Mouse (Mus musculus) kidney, adult 8-10 months (tissue): ENCODE results near the gene Ftcd.

Source experiments
- DNase-seq, 2 experiments: peaks; one replicate each; pipeline ENCODE4 v3.0.0; 2022

Ftcd gene

GRCm38 (mm10) chr10:76622411-76622810, 47.0 kb downstream of the Ftcd start:
- DNase-seq, result no peak

- DNase-seq, result peak; percentile 62 to 68
These were observed 47.7 kb downstream of the Ftcd start, which contains the start of gene Col6a2 for GRCm38 (mm10) chr10:76622928-76623680. Col6a2 (minus strand) TSS chr10:76623630.

GRCm38 (mm10) chr10:76623734-76624133, 48.3 kb downstream of the Ftcd start:
- no peak for DNase-seq

- DNase-seq, result no peak
These were observed 49.5 kb downstream of the Ftcd start for GRCm38 (mm10) chr10:76624903-76625302.

GRCm38 (mm10) chr10:76627714-76628113, 52.3 kb downstream of the Ftcd start:
- no peak for DNase-seq

- DNase-seq, result no peak
These were observed 55.2 kb downstream of the Ftcd start for GRCm38 (mm10) chr10:76630657-76631056.

- no peak for DNase-seq
These were observed 57.2 kb downstream of the Ftcd start for GRCm38 (mm10) chr10:76632630-76633029.

- DNase-seq, result no peak
These were observed 58.7 kb downstream of the Ftcd start for GRCm38 (mm10) chr10:76634094-76634571.

- DNase-seq, result no peak
These were observed 59.1 kb downstream of the Ftcd start for GRCm38 (mm10) chr10:76634584-76634983.

- peak; percentile 9 to 12 for DNase-seq
These were observed 60.6 kb downstream of the Ftcd start for GRCm38 (mm10) chr10:76636026-76636425.

- DNase-seq, result no peak
These were observed 61.2 kb downstream of the Ftcd start for GRCm38 (mm10) chr10:76636601-76637000.
